Mouse (Mus musculus): Measurements from ENCODE around the gene Cyth3.

Cyth3 gene

GRCm38 (mm10) chr5:143608175-143608574 is 14.1 kb upstream of the Cyth3 start:
- no peak overlapping the region for H3K4me3 ChIP-seq (replicated peaks; ENCODE audit: low read length)
- H3K27me3 ChIP-seq (ENCODE audit: insufficient read depth, low read length) = no peaks in the 10 kb centered on the region
- H3K9me3 ChIP-seq (ENCODE audit: low read length) = no peaks in the 10 kb centered on the region
- no peak for TF ChIP-seq CTCF (conservative IDR thresholded peaks at IDR 0.05; ENCODE audit: low read length)
- TF ChIP-seq POU5F1 (IDR thresholded peaks at IDR 0.05; ENCODE audit: borderline replicate concordance, low read length) = no peak
- no peak for TF ChIP-seq NANOG (IDR thresholded peaks at IDR 0.05; ENCODE audit: borderline replicate concordance, low read length)
- peaks cover 22% of the 10 kb centered on the region for H3K4me1 ChIP-seq (replicated peaks; ENCODE audit: low read depth, low read length)
- no peaks in the 10 kb centered on the region for H3K36me3 ChIP-seq (ENCODE audit: insufficient read depth, low read length)

- TF ChIP-seq CTCF (conservative IDR thresholded peaks at IDR 0.05; ENCODE audit: low read length) (no peak), POU5F1 (IDR thresholded peaks at IDR 0.05; ENCODE audit: borderline replicate concordance, low read length) (no peak), NANOG (IDR thresholded peaks at IDR 0.05; ENCODE audit: borderline replicate concordance, low read length) (no peak)
- peaks cover 30% of the 10 kb centered on the region for H3K4me1 ChIP-seq (replicated peaks; ENCODE audit: low read depth, low read length)
Observed at GRCm38 (mm10) chr5:143611954-143612353, 10.3 kb upstream of the Cyth3 start.

GRCm38 (mm10) chr5:143613265-143613664 is 9.0 kb upstream of the Cyth3 start:
- 0 out of 2 replicates have a peak, but pooled peaks cover 2% of the 10 kb centered on the region for H3K27me3 ChIP-seq (ENCODE audit: insufficient read depth, low read length)
- TF ChIP-seq POU5F1 (IDR thresholded peaks at IDR 0.05; ENCODE audit: borderline replicate concordance, low read length) = no peak
- TF ChIP-seq NANOG (IDR thresholded peaks at IDR 0.05; ENCODE audit: borderline replicate concordance, low read length) = no peak
- TF ChIP-seq CTCF (conservative IDR thresholded peaks at IDR 0.05; ENCODE audit: low read length) = no peak
- H3K36me3 ChIP-seq (ENCODE audit: insufficient read depth, low read length) = no peaks in the 10 kb centered on the region
- peaks cover 4% of the 10 kb centered on the region for H3K9me3 ChIP-seq (ENCODE audit: low read length)
- H3K4me1 ChIP-seq (replicated peaks; ENCODE audit: low read depth, low read length) = peaks cover 19% of the 10 kb centered on the region
- no peak overlapping the region for H3K4me3 ChIP-seq (replicated peaks; ENCODE audit: low read length)

More at GRCm38 (mm10) chr5:143611954-143612353, 10.3 kb upstream of the Cyth3 start:
- H3K4me3 ChIP-seq (replicated peaks; ENCODE audit: low read length) = no peak overlapping the region
- peaks cover 4% of the 10 kb centered on the region for H3K9me3 ChIP-seq (ENCODE audit: low read length)
- 0 out of 2 replicates have a peak, but pooled peaks cover 2% of the 10 kb centered on the region for H3K27me3 ChIP-seq (ENCODE audit: insufficient read depth, low read length)
- no peaks in the 10 kb centered on the region for H3K36me3 ChIP-seq (ENCODE audit: insufficient read depth, low read length)

- H3K4me1 ChIP-seq (replicated peaks; ENCODE audit: low read depth, low read length) = peaks cover 12% of the 10 kb centered on the region
- H3K27me3 ChIP-seq (ENCODE audit: insufficient read depth, low read length) = 0 out of 2 replicates have a peak, but pooled peaks cover 2% of the 10 kb centered on the region
- H3K4me3 ChIP-seq (replicated peaks; ENCODE audit: low read length) = no peak overlapping the region
- H3K9me3 ChIP-seq (ENCODE audit: low read length) = peaks cover 4% of the 10 kb centered on the region
- H3K36me3 ChIP-seq (ENCODE audit: insufficient read depth, low read length) = no peaks in the 10 kb centered on the region
- TF ChIP-seq NANOG (IDR thresholded peaks at IDR 0.05; ENCODE audit: borderline replicate concordance, low read length) (no peak), CTCF (conservative IDR thresholded peaks at IDR 0.05; ENCODE audit: low read length) (no peak), POU5F1 (IDR thresholded peaks at IDR 0.05; ENCODE audit: borderline replicate concordance, low read length) (no peak)
Observed at GRCm38 (mm10) chr5:143614519-143614918, 7.7 kb upstream of the Cyth3 start.

DNA sequence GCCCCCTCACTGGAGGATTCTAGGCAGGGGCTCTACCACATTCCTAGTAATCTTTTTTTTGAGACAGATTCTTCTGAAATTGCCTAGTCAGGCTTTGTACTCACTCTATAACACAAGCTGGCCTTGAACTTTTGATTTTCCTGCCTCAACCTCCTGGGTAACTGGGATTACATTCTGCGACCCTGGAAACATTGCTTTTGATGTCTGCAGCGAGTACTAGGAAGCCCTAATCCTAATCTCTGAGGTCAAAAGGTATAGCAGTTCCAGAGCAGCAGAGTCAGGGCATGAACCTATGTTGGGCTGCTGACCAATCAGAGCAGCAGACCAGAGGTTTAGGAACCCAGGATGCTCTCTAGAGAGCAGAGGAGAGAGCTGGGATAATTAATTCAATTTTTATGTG is 6.9 kb upstream of the Cyth3 start:
- TF ChIP-seq POU5F1 (IDR thresholded peaks at IDR 0.05; ENCODE audit: borderline replicate concordance, low read length) = no peak
- no peak for TF ChIP-seq CTCF (conservative IDR thresholded peaks at IDR 0.05; ENCODE audit: low read length)
- no peak for TF ChIP-seq NANOG (IDR thresholded peaks at IDR 0.05; ENCODE audit: borderline replicate concordance, low read length)
- H3K9me3 ChIP-seq (ENCODE audit: low read length) = peaks cover 4% of the 10 kb centered on the region
- H3K4me3 ChIP-seq (replicated peaks; ENCODE audit: low read length) = no peak overlapping the region
- H3K4me1 ChIP-seq (replicated peaks; ENCODE audit: low read depth, low read length) = peaks cover 12% of the 10 kb centered on the region
- 0 out of 2 replicates have a peak, but pooled peaks cover 2% of the 10 kb centered on the region for H3K27me3 ChIP-seq (ENCODE audit: insufficient read depth, low read length)
- no peaks in the 10 kb centered on the region for H3K36me3 ChIP-seq (ENCODE audit: insufficient read depth, low read length)

DNA sequence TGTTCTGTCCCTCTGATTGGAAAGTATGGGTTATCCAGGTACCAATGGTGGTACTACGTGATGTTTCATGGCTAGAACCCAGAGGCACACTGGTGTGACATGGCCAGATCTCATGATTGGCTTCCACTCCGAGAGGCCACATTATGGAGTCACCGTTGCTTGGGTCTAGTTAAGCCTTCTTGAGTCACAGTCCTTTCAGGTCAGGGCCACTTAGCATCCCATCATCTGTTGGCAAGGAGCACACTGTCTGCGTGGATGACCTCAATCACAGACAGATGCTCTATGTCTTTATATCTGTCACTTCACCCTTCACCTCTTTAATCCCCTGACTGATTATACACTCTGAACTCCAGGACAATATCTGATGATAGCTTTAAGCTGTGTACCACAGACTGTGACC is 6.1 kb upstream of the Cyth3 start:
- Histone ChIP-seq H3K4me3 (replicated peaks; ENCODE audit: low read length) (no peak overlapping the region), H3K9me3 (ENCODE audit: low read length) (peaks cover 4% of the 10 kb centered on the region), H3K4me1 (replicated peaks; ENCODE audit: low read depth, low read length) (peaks cover 12% of the 10 kb centered on the region), H3K27me3 (ENCODE audit: insufficient read depth, low read length) (0 out of 2 replicates have a peak, but pooled peaks cover 2% of the 10 kb centered on the region), H3K36me3 (ENCODE audit: insufficient read depth, low read length) (no peaks in the 10 kb centered on the region)
- TF ChIP-seq NANOG (IDR thresholded peaks at IDR 0.05; ENCODE audit: borderline replicate concordance, low read length) (no peak), POU5F1 (IDR thresholded peaks at IDR 0.05; ENCODE audit: borderline replicate concordance, low read length) (no peak), CTCF (conservative IDR thresholded peaks at IDR 0.05; ENCODE audit: low read length) (no peak)

DNA sequence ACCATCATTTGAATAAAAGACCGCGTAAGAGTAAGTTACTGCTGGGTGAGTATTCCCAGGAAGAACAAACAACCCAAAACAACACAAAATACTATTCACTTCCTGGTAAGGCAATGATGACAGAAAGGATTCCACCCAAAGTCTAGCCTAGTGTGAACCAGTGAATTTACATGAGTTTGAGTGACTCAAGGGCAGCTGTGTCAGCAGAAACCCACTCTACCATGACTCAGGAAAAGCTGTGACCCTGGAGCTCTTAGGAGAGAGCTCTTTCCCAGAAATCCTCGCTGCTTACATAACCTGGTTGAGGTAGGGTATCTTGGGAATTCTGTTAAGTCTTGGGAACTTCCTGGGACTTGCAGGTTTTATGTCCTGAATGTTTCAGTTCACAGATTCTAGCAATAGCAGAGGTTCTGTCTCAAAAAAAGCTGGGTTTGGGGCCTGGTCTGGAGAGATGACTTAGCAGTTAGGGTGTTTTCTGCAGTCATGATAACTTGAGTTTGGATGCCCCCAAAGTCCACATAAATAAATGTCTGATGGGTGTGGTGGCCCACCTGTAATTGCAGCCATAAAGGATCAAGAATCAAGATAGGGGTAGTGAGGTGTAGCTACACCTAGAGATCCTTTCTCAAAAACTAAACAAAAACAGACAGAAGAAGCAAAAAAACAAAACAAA is 5.5 kb upstream of the Cyth3 start:
- Histone ChIP-seq H3K27me3 (ENCODE audit: insufficient read depth, low read length) (0 out of 2 replicates have a peak, but pooled peaks cover 2% of the 10 kb centered on the region), H3K4me3 (replicated peaks; ENCODE audit: low read length) (no peak overlapping the region), H3K36me3 (ENCODE audit: insufficient read depth, low read length) (no peaks in the 10 kb centered on the region), H3K9me3 (ENCODE audit: low read length) (peaks cover 4% of the 10 kb centered on the region), H3K4me1 (replicated peaks; ENCODE audit: low read depth, low read length) (peaks cover 18% of the 10 kb centered on the region)
- TF ChIP-seq CTCF (conservative IDR thresholded peaks at IDR 0.05; ENCODE audit: low read length) (no peak), NANOG (IDR thresholded peaks at IDR 0.05; ENCODE audit: borderline replicate concordance, low read length) (no peak), POU5F1 (IDR thresholded peaks at IDR 0.05; ENCODE audit: borderline replicate concordance, low read length) (no peak)

GRCm38 (mm10) chr5:143617487-143618209 is 4.6 kb upstream of the Cyth3 start:
- Histone ChIP-seq H3K4me3 (replicated peaks; ENCODE audit: low read length) (no peak overlapping the region), H3K9me3 (ENCODE audit: low read length) (peaks cover 4% of the 10 kb centered on the region), H3K36me3 (ENCODE audit: insufficient read depth, low read length) (no peaks in the 10 kb centered on the region), H3K27me3 (ENCODE audit: insufficient read depth, low read length) (0 out of 2 replicates have a peak, but pooled peaks cover 2% of the 10 kb centered on the region), H3K4me1 (replicated peaks; ENCODE audit: low read depth, low read length) (peaks cover 22% of the 10 kb centered on the region)
- no peak for TF ChIP-seq POU5F1 (IDR thresholded peaks at IDR 0.05; ENCODE audit: borderline replicate concordance, low read length)
- no peak for TF ChIP-seq CTCF (conservative IDR thresholded peaks at IDR 0.05; ENCODE audit: low read length)
- TF ChIP-seq NANOG (IDR thresholded peaks at IDR 0.05; ENCODE audit: borderline replicate concordance, low read length) = no peak

Data from E14TG2a.4 (cell line).